Mouse (Mus musculus) midbrain, embryonic 14.5 days (tissue): Measurements from ENCODE around the gene Phactr2. TPM values are rescaled to one million over a fixed set of nuclear protein-coding genes. Genes with fewer than 3 reads are reported as not detected.
"Not testable (repeated sequence)": the region's sequence is repeated elsewhere in the genome, so short reads cannot be mapped to it uniquely, and the experiment has no call there.

Experiments
- ATAC-seq: fragments of 200-750 bp; cut with Nextera tagmentation; 2 replicates; pipeline ENCODE4 v1.8.0; 2017; ENCODE audit warnings: moderate number of reproducible peaks, moderate library complexity; ENCODE audit not compliant: low FRiP score, low TSS enrichment
- DNase-seq: peaks from one replicate; pipeline ENCODE4 v3.0.0-alpha.2; 2015
- H3K27ac ChIP-seq: fragments of 300-500 bp; sonication (generic); replicated peaks from 2 replicates; pipeline ENCODE4 v1.5.1; 2014; ENCODE audit warnings: mild to moderate bottlenecking, low read depth, low read length, moderate library complexity
- H3K27me3 ChIP-seq: fragments of 300-500 bp; sonication (generic); 2 replicates; pipeline ENCODE4 v1.6.1; 2014; ENCODE audit warnings: low read length, control low read depth, mixed read lengths; ENCODE audit not compliant: control insufficient read depth, insufficient read depth
- H3K36me3 ChIP-seq: fragments of 300-500 bp; sonication (generic); 2 replicates; pipeline ENCODE4 v1.6.1; 2014; ENCODE audit warnings: low read length, control low read depth; ENCODE audit not compliant: control insufficient read depth, insufficient read depth
- H3K4me1 ChIP-seq: fragments of 300-500 bp; sonication (generic); 2 replicates; pipeline ENCODE4 v1.6.1; 2014; ENCODE audit warnings: mild to moderate bottlenecking, antibody characterized with exemption, low read length, control low read depth; ENCODE audit not compliant: control insufficient read depth, insufficient read depth
- H3K4me2 ChIP-seq: fragments of 300-500 bp; sonication (generic); 2 replicates; pipeline ENCODE4 v1.6.1; 2014; ENCODE audit warnings: mild to moderate bottlenecking, low read length, moderate library complexity
- H3K4me3 ChIP-seq: fragments of 300-500 bp; sonication (generic); replicated peaks from 2 replicates; pipeline ENCODE4 v1.5.1; 2014; ENCODE audit warnings: low read depth, low read length
- H3K9ac ChIP-seq: fragments of 300-500 bp; sonication (generic); replicated peaks from 2 replicates; pipeline ENCODE4 v1.6.1; 2014; ENCODE audit warnings: mild to moderate bottlenecking, low read length, moderate library complexity
- H3K9me3 ChIP-seq: fragments of 300-500 bp; sonication (generic); 2 replicates; pipeline ENCODE4 v1.6.1; 2016; ENCODE audit warnings: low read length, control low read depth, mixed read lengths; ENCODE audit not compliant: control insufficient read depth
- WGBS: fragments of 180-500 bp; shearing (Covaris S2); extraction: QIAGEN DNeasy Blood & Tissue Kit; methylation state at CpG from one replicate; pipeline ENCODE4 v1.1.7; 2014; 5-methylcytosine and 5-hydroxymethylcytosine counted together
- polyA plus RNA-seq: library from polyadenylated mRNA; unstranded; fragments of >200 nt; fragmentation: Nextera tagmentation; extraction: Ambion mirVana; gene quantifications from 2 replicates; pipeline ENCODE4 v1.2.1, GENCODE M21; 2014

Gene Phactr2
- polyA plus RNA-seq, 1 experiment from 2014 or later = 6.3 TPM

DNA sequence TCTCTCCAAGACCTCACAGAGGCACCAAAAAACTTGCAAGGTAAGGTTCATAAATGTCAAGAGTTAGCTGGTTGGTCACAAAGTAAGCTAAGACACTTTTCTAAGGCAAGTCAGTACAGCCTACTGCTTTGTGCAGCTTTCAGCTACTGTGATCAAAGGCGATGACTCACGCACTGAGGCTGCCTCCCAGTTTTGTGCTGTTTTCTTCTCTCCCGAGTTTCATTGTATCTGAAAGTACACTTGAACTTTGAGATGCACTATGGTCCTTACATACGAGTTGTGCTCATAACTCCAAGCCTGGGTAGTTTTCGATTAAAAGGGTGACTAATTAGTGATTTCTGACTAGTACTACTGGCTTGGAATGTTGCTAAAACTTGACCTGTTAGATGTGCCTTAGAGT is 7.3 kb downstream of the Phactr2 start:
- Histone ChIP-seq H3K4me2 (no peak overlapping the region), H3K27ac (no peak overlapping the region), H3K9me3 (no peaks in the 10 kb centered on the region), H3K36me3 (no peaks in the 10 kb centered on the region), H3K4me3 (no peak overlapping the region), H3K27me3 (no peaks in the 10 kb centered on the region), H3K4me1 (no peaks in the 10 kb centered on the region), H3K9ac (no peak overlapping the region)
- 56% methylated on average over 5 of the region's 5 CpGs for WGBS
- no peak for DNase-seq
- ATAC-seq = no peak

DNA sequence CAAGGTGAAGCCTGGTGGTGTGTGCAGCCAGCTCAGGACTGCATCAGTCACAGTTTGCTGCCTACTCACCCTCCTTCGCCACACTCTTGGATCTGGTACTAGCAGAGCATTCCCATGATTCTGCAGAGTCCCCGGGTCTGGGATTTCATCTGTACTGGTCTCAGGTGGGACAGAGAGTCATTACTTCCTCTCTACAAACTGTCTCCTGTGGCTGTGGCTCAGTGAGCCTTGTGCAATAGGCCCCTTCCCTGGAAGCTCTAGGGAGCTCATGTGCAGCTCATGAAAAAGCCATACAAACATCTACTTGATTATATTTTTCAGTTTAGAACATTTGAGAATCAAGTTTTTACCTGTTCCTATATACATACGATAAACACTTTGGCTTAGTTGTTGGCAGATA is 9.9 kb downstream of the Phactr2 start:
- WGBS = 85% methylated on average over 3 of the region's 3 CpGs
- not testable (repeated sequence) for H3K27ac ChIP-seq, H3K9me3 ChIP-seq, ATAC-seq, H3K4me1 ChIP-seq, H3K9ac ChIP-seq, H3K4me3 ChIP-seq, H3K4me2 ChIP-seq, H3K27me3 ChIP-seq, H3K36me3 ChIP-seq, DNase-seq

DNA sequence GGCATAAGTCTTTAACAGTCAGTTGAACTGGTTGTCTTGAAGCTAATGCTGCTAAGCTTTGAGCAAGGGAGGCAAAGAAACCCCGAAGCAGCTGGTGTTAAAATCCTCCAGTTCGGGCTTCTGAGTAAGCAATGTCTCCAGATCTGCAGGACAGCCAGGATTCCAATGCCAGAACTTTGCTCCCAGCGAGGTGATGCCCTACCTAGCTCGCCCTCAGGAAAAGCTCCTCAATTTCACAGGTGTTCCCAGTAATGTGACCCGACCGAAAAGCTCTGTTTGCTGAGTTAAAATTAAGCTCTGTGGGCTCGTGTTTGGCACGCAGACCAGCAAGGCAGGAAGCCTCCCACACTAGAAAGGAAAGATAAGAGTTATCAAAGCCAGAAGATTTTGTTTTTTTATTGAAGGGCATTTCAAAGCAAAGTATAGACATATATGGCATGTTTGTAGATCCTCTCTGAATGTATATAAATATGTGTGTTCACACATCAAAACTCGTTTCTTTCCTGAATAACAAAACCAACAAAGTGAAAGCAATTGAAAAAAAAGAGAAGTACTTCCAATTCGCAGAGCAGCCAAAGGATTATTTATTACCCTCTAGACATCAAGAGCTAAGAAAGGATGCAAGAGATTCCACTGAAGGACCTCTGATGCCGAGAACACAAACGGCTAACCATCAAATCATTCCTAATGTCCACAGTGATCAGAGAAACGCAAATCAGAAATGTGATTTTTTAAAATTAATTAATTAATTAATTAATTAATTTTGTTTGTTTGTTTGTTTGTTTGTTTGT is 20.8 kb downstream of the Phactr2 start:
- Histone ChIP-seq H3K27me3 (no peaks in the 10 kb centered on the region), H3K27ac (no peak overlapping the region), H3K9ac (no peak overlapping the region), H3K4me2 (no peak overlapping the region), H3K4me3 (no peak overlapping the region), H3K36me3 (no peaks in the 10 kb centered on the region), H3K9me3 (no peaks in the 10 kb centered on the region), H3K4me1 (no peaks in the 10 kb centered on the region)
- 92% methylated on average over 13 of the region's 13 CpGs for WGBS
- DNase-seq (no peak), ATAC-seq (no peak)

DNA sequence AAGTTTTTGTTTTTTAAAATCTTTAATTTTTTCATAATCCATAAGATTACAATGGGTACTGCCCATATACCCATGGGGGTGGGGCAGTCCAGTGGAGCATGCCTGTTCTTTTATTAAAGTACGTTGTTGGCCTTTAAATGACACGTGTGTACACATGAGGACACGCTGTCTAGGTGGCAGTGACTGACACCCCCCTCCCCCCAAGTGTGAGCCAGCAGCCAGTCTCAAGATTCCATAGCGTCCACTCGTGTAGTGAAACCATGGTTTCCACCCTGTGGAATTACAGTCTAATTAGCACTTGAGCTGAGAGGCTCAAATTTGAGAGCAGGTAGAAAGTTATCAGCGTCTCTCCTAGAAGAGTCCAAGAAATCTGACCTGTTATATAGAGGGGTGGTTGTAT is 22.6 kb downstream of the Phactr2 start:
- ATAC-seq = no peak
- DNase-seq = no peak
- no peak overlapping the region for H3K4me3 ChIP-seq

DNA sequence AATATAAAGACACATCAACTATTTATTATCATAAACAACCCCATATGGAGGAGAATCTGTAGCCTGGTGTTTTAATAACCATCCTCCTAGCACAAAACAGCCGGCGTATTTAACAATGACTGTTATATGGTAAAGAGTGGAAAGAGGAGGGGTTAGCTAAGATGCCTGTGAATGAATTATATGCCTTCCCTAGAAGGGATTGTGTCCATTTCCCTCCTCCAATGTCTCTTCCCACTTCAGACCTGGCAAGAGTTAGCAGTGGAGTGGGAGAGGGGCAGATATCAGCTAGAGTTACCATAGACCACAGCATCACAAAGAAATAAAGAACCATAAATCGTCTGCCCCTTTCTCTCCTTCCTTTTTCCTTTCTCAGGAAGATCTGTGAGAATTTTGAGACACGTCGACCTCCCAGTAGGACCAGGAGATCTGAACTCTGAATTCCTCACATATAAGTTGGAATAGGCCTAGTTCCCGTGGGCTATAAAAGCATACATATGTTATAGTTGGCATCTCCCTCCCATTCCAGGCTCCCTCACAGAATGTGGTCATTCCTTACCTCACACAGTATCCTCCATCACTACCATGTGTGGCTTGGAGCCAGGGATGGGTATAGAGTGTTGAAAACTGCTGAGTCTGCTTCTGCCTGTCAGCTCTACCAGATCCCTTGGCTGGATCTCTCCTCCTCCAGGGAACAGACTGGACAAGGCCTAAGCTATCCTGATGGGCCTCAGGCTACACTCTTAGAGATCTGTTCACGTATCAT is 25.7 kb downstream of the Phactr2 start:
- no peak overlapping the region for H3K27ac ChIP-seq
- no peak overlapping the region for H3K4me2 ChIP-seq
- ATAC-seq = no peak
- 82% methylated on average over 7 of the region's 7 CpGs for WGBS
- H3K4me1 ChIP-seq = no peaks in the 10 kb centered on the region
- H3K4me3 ChIP-seq = no peak overlapping the region
- no peak for DNase-seq
- no peaks in the 10 kb centered on the region for H3K36me3 ChIP-seq
- H3K9me3 ChIP-seq = no peaks in the 10 kb centered on the region
- H3K27me3 ChIP-seq = no peaks in the 10 kb centered on the region
- no peak overlapping the region for H3K9ac ChIP-seq

More for the DNA sequence above, 22.6 kb downstream of the Phactr2 start:
- Histone ChIP-seq H3K4me2 (no peak overlapping the region), H3K9ac (no peak overlapping the region), H3K27me3 (no peaks in the 10 kb centered on the region), H3K4me1 (no peaks in the 10 kb centered on the region), H3K9me3 (no peaks in the 10 kb centered on the region), H3K27ac (no peak overlapping the region), H3K36me3 (no peaks in the 10 kb centered on the region)
- WGBS = 82% methylated on average over 6 of the region's 6 CpGs

DNA sequence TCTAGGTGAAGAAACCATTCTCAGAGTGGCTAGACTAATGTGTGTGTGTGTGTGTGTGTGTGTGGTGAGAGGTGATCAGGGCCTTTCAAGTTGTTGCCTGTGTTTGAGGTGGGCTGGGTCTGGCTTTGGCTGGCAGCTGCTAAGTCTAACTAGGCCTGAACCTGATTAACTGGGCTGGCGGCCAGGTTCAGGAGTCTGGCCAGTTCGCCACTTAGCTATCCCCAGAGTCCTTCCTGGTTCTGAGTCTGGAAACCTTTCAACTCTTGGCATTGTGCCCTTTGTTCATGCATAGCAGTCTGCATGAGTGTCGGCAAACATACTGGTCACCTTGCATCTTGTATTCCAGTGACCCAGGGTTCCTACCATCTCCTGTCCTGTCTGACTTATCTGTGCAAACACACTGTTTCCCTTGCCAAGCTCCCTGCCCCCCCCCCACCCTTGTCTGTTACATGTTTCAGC is 27.4 kb downstream of the Phactr2 start:
- H3K4me2 ChIP-seq = no peak overlapping the region
- peak; percentile 60 for DNase-seq
- WGBS = 73% methylated on average over 3 of the region's 3 CpGs

DNA sequence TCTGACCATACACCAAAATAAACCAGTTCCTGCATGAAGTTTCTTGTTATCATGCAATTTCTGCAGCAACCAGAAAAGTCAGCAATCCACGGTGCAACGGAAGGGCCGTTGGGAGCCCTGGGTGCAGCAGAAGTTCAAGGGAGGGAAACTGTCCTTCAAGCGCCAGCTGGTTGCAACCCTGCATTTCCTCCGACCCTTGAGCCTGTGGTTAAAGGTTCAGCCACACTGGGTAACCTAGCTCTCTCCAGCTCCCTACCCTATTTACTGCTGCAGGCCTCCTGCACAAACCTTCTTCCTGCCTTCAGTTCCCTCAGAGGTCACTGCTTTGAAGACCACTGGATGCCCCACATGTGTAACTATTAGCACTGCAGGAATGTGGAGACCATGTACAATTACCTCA is 30.0 kb downstream of the Phactr2 start:
- Histone ChIP-seq H3K4me2 (no peak overlapping the region), H3K4me1 (no peaks in the 10 kb centered on the region), H3K4me3 (no peak overlapping the region), H3K9me3 (no peaks in the 10 kb centered on the region), H3K36me3 (no peaks in the 10 kb centered on the region), H3K27ac (no peak overlapping the region), H3K9ac (no peak overlapping the region), H3K27me3 (no peaks in the 10 kb centered on the region)
- ATAC-seq (no peak), DNase-seq (no peak)
- WGBS = 91% methylated on average over 5 of the region's 5 CpGs

More for the DNA sequence above, 27.4 kb downstream of the Phactr2 start:
- H3K4me3 ChIP-seq = no peak overlapping the region
- no peak overlapping the region for H3K9ac ChIP-seq
- H3K27ac ChIP-seq = no peak overlapping the region
- no peaks in the 10 kb centered on the region for H3K27me3 ChIP-seq
- H3K36me3 ChIP-seq = no peaks in the 10 kb centered on the region
- ATAC-seq = no peak
- H3K9me3 ChIP-seq = no peaks in the 10 kb centered on the region
- H3K4me1 ChIP-seq = no peaks in the 10 kb centered on the region

DNA sequence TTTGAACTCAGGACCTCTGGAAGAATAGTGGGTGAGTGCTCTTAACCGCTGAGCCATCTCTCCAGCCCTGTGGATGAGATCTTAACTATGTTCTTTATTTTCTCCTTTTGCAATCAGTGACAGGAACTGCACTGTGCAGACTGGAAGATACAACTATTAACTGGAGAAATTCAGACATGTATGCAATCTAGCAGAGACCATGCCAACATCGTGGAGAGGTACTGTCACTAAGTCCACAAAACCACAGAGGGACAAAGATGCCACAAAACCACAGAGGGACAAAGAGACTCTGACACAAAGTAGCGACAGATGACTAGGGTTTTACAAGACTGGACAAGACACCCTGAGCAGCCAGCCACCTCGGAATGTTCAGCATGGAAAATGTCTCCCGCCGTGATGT is 30.6 kb downstream of the Phactr2 start:
- Histone ChIP-seq H3K27ac (no peak overlapping the region), H3K4me1 (no peaks in the 10 kb centered on the region), H3K9ac (no peak overlapping the region), H3K9me3 (no peaks in the 10 kb centered on the region), H3K4me3 (no peak overlapping the region), H3K36me3 (no peaks in the 10 kb centered on the region), H3K27me3 (no peaks in the 10 kb centered on the region), H3K4me2 (no peak overlapping the region)
- WGBS = 89% methylated on average over 6 of the region's 6 CpGs
- no peak for ATAC-seq
- DNase-seq = no peak

DNA sequence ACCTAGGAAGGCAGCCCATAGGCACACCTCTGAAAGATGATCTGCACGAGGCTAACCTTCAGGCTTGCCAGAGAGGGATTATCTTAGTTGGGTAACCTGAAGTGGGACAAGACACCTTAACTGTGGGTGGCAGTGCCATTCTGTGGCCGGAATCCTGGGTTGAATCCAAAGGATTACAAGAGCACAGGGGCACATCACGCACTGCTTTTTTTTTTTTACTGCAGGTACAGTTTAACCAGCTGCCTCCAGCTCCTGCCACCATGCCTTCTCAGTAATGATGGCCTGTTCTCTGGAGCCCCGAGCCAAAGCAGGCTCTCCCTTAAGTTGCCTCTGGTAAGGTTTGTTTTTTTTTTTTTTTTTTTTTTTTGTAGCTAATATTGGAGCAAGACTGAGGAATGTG is 33.9 kb downstream of the Phactr2 start:
- H3K4me2 ChIP-seq = no peak overlapping the region
- H3K4me3 ChIP-seq = no peak overlapping the region
- H3K9me3 ChIP-seq = no peaks in the 10 kb centered on the region
- no peak overlapping the region for H3K27ac ChIP-seq
- ATAC-seq = no peak
- no peaks in the 10 kb centered on the region for H3K4me1 ChIP-seq
- no peak overlapping the region for H3K9ac ChIP-seq
- H3K27me3 ChIP-seq = no peaks in the 10 kb centered on the region
- H3K36me3 ChIP-seq = no peaks in the 10 kb centered on the region
- no peak for DNase-seq
- 86% methylated on average over 4 of the region's 4 CpGs for WGBS
